Mouse (Mus musculus): ENCODE results near the gene Ptcd1. TPM values are rescaled to one million over a fixed set of nuclear protein-coding genes. Genes with fewer than 3 reads are reported as not detected.

The Ptcd1 gene
- 7.5 and 8.8 TPM in 2 replicates for polyA plus RNA-seq (2015; fragmentation: Nextera tagmentation; extraction: Ambion mirVana)

GRCm38 (mm10) chr5:145166536-145167305, at the start of gene Ptcd1, which contains the start of gene Cpsf4:
Ptcd1 (minus strand) TSS chr5:145167108.
Cpsf4 (plus strand) TSS chr5:145167213.

GRCm38 (mm10) chr5:145203936-145204691, 37.2 kb upstream of the Ptcd1 start, which contains the start of gene Zkscan5:
Zkscan5 (plus strand) TSS chr5:145204562.

GRCm38 (mm10) chr5:145201321-145201991, 34.5 kb upstream of the Ptcd1 start, which contains the start of gene Zkscan14:
Zkscan14 (minus strand) TSS chr5:145201868.

GRCm38 (mm10) chr5:145191962-145192361, 25.1 kb upstream of the Ptcd1 start, which contains the start of gene Atp5j2:
Atp5j2 (minus strand) TSS chr5:145192062.

GRCm38 (mm10) chr5:145139571-145140519, 27.1 kb downstream of the Ptcd1 start, which contains the start of the genes Pdap1 and Bud31:
Pdap1 (minus strand) TSS chr5:145140238.
Bud31 (plus strand) TSS chr5:145140362.

GRCm38 (mm10) chr5:145114071-145114605, 52.8 kb downstream of the Ptcd1 start, which contains the start of gene Arpc1b:
Arpc1b (plus strand) TSS chr5:145114215.

Other genes starting within 250 kb of the Ptcd1 start
- gene Smurf1, start 201.3 kb downstream of the Ptcd1 start, polyA plus RNA-seq (2015; fragmentation: Nextera tagmentation; extraction: Ambion mirVana): 4.6 and 5.1 TPM in 2 replicates
- gene Gm4871, start 134.4 kb downstream of the Ptcd1 start, polyA plus RNA-seq (2015; fragmentation: Nextera tagmentation; extraction: Ambion mirVana): not detected in 2 replicates
- not detected in 2 replicates for gene 1700018F24Rik, start 124.1 kb downstream of the Ptcd1 start, polyA plus RNA-seq (2015; fragmentation: Nextera tagmentation; extraction: Ambion mirVana)
- gene Arpc1a, start 83.3 kb downstream of the Ptcd1 start, polyA plus RNA-seq (2015; fragmentation: Nextera tagmentation; extraction: Ambion mirVana): 79.3 and 80.8 TPM in 2 replicates
- not detected in 2 replicates for gene Kpna7, start 83.1 kb downstream of the Ptcd1 start, polyA plus RNA-seq (2015; fragmentation: Nextera tagmentation; extraction: Ambion mirVana)
- 274 and 374 TPM in 2 replicates for gene Arpc1b, start 52.9 kb downstream of the Ptcd1 start, polyA plus RNA-seq (2015; fragmentation: Nextera tagmentation; extraction: Ambion mirVana)
- gene Pdap1, start 26.9 kb downstream of the Ptcd1 start, polyA plus RNA-seq (2015; fragmentation: Nextera tagmentation; extraction: Ambion mirVana): 69.3 and 76.8 TPM in 2 replicates
- 146 and 156 TPM in 2 replicates for gene Bud31, start 26.7 kb downstream of the Ptcd1 start, polyA plus RNA-seq (2015; fragmentation: Nextera tagmentation; extraction: Ambion mirVana)
- gene Cpsf4, start 105 bp upstream of the Ptcd1 start, polyA plus RNA-seq (2015; fragmentation: Nextera tagmentation; extraction: Ambion mirVana): 33.3 and 37.0 TPM in 2 replicates
- gene Atp5j2, start 25.0 kb upstream of the Ptcd1 start, polyA plus RNA-seq (2015; fragmentation: Nextera tagmentation; extraction: Ambion mirVana): 350 and 356 TPM in 2 replicates
- 8.8 and 8.9 TPM in 2 replicates for gene Zkscan14, start 34.8 kb upstream of the Ptcd1 start, polyA plus RNA-seq (2015; fragmentation: Nextera tagmentation; extraction: Ambion mirVana)
- gene Zkscan5, start 37.5 kb upstream of the Ptcd1 start, polyA plus RNA-seq (2015; fragmentation: Nextera tagmentation; extraction: Ambion mirVana): 3.9 and 4.1 TPM in 2 replicates
- 18.8 and 19.9 TPM in 2 replicates for gene Zfp655, start 64.6 kb upstream of the Ptcd1 start, polyA plus RNA-seq (2015; fragmentation: Nextera tagmentation; extraction: Ambion mirVana)
- gene Zscan25, start 113.4 kb upstream of the Ptcd1 start, polyA plus RNA-seq (2015; fragmentation: Nextera tagmentation; extraction: Ambion mirVana): 0.30 and 0.46 TPM in 2 replicates
- not detected in 2 replicates for gene Cyp3a57, start 178.2 kb upstream of the Ptcd1 start, polyA plus RNA-seq (2015; fragmentation: Nextera tagmentation; extraction: Ambion mirVana)

All from spleen, postnatal 0 days (tissue).